Mouse (Mus musculus) c-Kit-negative CD71-positive TER-119-positive erythroid progenitor cells, embryonic 14.5 days (primary cell): Measurements from ENCODE around the gene Sgcg.
A peak's percentile ranks its signal among the peaks of the same experiment; 100 is the strongest.

Experiments
- DNase-seq: peaks from one replicate; pipeline ENCODE4 v3.0.0-alpha.2; 2013; ENCODE audit warnings: low read depth, low spot score

Gene Sgcg

DNA sequence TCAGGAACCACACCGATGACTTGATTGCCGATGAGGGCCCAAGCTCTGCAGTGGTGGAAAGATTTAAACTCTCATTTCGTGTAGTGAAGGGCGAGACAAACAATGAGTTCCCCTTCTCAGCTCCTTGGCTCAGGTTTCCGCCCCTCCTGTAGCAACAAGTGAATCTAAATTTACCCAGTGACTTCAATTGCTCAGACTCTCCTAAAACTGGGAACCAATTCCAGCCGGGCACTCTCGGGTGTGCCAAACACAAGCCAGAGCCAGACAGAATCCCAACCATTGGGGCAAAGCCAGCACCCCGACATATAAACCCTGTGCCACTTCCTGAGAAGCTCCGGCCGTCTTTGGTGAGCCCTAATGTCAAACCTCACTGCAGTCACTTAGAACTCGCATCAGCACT, at the start of gene Sgcg:
TSS of gene Sgcg (minus strand) at position 139 of the 400 bp plus-strand sequence.
- no peak for DNase-seq

DNA sequence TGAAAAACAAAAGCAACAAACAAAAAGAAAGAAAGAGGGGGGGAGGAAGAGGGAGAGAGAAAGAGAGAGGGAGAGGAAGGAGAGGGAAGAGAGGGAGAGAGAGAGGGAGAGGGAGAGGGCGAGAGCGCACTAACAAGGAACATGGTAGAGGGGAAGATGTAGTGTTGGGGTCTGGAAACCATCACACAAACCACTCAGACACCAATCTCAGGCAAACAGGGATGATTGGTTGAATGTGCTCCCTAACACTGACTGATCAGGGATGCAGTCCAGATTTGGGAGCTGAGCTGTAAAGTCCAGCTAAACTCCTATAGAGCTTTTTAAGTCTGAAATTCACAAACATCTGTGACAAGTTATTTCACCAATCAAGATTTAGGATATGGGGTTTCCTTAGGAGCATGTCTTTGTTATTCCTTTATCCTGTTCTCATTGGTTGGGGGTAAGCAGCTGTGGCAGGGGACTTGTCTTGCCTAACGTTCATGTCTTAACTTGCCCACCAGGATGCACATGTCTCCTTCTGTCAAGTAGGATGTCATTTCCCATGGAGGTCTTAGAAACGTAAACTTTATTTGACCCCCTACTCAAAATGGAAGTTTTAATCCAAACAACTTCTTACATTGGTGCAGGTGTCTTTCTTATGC, 45.8 kb upstream of the Sgcg start:
- no peak for DNase-seq

DNA sequence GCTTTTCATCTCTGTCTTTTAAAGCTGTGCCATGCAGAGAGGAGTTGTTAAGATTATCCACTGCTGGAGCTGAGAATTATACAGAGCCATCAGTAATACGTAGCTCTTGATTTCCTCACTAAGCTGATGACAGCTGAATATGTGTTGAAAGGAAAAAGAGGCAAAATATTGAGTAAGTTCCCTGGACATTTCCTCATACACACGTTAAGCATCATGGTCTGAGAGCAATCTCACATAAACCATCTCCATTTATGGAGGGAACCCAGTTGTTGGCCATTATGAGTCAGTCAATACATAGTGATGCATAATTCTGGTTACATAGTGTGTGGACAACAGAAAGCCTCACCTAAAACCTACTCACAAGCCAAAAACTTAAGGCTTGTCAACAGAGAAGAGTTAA, 44.1 kb upstream of the Sgcg start:
- no peak for DNase-seq

DNA sequence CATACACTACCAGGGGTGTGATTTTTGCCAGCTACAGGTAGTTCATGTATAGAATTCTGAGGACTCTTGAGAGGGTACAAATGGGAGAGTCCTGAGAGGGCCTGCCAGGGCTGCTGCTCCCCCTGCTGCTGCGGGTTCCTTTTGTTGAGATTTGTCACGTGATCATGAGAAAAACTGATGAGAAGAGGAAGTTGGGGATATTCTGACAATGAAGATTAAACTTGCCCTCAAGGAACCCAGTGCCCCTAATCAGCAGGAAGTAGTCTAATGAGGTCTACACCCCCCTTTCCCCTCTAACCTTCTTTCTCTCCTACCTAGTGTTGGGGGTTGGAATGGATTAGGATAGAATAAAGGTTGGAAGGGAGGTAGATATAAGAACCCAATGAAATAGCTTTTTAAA, 43.0 kb upstream of the Sgcg start:
- DNase-seq, result no peak

DNA sequence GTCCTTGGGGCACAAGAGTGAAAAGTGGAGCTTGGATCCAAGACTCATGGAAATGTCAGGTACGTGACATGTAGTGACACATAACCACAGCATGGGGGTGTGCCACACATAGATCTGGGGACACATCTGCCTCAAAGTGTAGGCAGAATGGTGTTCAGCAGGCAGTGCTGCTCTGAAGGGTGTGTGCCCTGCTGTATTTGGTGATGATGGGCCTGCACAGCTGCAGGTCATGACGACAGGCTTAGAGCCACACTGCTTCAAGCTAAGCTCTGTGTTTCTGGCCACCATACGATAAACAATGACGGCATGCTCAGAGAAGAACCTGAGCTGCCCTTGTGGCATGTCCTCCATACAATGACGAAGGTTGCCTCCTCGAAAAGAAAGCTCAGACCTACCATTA, 41.5 kb upstream of the Sgcg start:
- no peak for DNase-seq

DNA sequence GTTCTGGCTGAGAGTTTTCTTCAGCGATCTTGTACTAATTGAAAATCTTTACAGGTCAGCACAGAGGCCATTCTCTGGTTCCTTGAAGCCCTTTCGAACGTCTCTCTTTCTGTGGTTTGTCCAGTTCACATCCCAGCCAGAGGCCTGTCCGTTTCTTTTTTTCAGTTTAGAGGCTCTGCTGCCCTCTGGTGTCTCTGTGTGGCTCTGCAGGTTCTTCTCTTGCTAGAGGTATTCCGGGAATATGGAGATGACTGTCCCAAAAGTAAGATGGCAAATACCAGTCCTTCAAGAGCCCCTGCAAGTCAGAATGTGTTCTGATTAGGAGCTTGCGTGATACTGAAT, 36.4 kb upstream of the Sgcg start:
- no peak for DNase-seq

DNA sequence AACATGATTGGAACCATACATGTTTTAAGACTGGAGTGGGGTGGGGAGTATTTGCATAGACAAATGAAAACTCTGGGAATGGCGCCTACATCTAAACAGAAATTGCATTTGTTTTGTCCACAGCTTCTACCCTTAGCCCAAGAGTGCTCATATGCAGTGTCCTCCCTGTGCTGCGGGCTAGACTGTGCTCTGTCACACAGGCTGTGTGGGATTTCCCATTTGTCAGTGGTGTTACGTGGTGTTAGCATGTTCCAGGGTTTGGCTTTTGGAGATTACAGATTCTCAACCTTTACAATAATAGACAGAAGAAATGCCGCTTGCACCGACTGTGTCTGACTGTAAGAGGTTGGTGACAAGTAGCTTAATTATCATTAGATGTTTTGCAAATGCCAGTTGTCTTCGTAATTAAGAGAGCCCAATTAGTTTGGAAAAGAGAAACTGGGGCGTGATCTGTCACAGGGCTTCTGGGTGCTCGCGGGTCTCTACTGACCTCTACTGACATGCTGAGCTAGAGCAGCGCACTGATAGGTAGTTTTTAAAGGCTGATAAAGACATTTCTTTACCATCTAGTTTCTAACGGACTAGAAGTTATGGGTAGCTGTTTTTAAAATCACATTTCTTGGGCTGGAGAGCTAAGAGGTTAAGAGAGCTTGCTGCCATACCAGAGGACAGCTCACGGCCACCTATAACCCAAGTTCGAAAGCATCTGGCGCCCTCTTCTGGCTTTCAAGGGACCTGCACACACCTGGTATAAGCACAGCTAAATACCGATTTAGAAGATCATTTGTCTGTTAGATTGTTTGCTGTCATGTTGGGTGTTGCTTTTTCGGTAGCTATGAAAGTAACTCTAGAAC, 35.8 kb upstream of the Sgcg start:
- DNase-seq, result peak; percentile 31

DNA sequence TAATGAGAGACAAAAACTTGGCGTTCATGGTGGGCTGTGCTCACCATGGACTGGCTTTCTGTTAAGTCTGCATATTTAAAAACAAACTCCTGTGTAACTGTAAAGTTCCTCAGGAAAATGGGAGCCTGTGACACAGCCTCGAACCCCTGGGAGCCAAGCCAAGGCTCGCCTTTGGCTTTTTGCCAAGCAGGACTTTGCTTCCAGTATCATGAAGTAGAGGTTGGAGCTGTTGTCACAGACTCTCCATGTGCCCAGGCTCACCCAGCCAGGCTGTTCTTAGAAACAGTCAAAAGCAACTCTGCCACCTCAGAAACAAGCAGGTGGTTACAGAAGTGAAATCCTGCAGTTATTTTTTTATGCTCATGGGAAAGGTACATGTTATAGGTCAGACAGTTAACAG, 32.4 kb upstream of the Sgcg start:
- DNase-seq, result no peak

DNA sequence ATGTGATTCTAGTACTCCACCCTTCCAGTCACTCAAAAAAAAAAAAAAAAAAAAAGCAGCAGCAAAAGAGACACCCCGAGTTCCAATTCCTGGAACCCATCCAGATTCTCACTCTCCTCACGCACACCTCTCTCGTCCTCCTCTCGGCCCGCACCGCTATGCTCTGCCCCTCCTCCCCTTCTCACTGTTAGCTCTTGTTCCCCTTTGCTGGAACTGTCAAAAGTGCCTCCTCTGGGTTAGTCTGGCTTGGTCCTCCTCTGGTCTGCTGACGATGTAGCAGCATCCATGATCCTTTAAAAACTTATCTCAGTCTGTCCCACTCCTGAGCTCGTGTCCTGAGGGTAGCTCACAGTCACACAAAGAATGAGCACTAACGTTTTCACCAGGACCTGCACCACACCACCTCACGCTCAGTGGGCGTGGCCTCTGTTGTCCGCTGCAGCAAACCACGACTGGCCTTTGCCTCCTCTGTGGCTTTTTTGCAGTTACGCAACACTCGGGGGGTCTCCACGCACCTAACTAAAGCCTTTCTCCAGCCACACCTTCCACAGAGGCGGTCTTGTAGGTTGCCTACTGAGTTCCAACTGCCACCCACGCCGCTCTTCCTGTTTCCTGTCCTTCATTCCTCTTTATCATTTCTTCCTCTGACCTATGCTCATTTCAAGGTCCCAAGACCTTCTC, 30.5 kb upstream of the Sgcg start:
- no peak for DNase-seq

DNA sequence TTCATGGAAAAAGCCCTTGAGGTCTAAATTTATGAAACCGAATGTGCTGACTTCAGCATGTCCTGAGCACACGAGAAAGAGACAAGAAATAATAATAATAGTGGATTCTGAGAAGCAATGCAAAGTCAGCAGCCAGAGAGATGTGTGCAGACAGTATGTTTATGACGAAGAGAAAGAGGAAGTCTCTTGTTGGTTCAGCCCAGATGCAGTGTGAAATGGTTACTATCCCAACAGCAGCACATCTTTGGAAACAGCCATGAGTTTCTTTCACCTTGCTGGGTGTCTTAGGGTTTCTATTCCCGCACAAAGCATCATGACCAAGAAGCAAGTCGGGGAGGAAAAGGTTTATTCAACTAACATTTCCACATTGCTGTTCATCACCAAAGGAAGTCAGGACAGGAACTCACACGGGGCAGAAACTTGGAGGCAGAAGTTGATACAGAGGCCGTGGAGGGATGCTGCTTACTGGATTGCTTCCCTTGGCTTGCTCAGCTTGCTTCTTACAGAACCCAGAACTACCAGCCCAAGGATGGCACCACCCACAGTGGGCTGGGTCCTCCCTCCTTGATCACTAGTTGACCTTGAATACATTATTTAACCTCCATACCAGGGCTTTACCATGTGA, 20.5 kb upstream of the Sgcg start:
- no peak for DNase-seq

DNA sequence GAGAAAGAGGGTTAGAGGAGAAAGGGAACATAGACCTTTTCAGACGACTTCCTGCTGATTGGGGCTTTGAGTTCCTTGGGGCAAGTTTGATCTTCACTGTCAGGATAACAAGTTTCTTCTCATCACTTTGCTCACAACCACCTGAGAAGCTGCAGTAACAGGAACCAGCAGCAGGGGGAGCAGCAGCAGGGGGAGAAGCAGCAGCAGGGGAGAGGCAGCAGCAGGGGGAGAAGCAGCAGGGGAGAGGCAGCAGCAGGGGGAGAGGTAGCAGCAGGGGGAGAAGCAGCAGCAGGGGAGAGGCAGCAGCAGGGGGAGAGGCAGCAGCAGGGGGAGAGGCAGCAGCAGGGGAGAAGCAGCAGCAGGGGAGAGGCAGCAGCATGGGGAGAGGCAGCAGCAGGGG, 19.0 kb upstream of the Sgcg start:
- no peak for DNase-seq

DNA sequence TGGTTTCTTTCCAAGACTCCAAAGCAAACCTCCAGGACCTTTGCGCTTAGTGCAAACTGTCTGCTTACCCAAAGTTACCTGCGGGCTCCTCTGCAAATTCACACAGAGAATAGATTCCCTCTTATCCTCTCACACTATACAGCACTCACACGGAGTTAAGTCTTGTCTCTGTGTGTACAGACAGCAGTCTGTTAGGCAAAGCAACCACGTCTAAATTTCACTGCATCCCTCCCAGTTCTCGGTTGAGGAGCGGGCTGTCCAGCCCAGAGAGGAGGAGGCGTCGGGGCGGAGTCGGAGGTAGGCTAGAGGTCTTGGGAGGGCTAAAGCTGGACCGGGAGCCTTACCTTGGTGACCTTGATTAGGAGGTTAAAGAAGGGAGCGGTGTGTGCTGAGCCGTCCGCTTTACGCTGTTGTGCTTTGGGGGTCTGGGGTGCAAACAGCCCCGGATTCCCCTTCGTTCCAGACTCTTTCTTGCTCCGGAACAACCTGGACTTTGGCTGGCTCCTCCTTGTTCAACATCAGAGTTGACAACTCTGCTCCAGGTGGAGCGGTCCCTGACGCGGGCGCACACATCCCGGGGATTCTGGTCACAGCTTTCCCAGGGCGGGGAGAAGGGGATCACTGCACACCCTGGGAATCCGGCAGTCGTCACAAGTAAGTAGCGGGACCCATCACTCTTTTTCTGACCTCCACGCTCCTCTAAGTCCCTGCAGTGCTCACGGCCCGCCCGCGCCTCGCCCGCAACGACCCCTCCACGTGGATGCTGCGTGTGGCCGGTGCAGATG, 16.3 kb upstream of the Sgcg start:
- DNase-seq, result no peak

DNA sequence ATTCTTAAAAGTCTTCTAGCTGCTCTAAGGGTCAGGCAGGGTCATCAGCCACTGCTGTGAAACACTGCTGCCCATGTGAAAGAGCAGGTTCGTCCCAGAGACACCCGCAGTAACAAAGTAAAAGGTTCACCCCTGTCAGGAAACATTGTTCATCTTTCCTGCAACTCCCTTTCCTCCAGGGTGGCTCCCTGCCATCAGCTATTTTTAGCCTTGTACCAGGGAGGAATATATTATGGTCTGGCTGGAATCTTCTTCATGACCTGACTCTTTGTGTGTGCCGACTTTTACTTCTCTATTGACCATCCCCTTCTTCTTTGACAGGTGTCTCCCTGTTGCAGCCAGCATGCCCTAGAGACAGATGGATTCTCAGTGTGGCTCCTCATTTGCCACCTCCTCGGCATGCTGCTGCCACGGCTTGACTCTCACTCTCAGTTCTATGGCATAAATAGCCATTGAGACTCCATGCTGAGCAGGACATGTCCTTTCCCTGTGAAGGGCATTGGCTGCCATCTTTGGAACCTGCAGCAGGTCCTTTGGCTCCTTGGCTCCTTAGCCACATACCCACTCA, 9.7 kb upstream of the Sgcg start:
- DNase-seq, result no peak

DNA sequence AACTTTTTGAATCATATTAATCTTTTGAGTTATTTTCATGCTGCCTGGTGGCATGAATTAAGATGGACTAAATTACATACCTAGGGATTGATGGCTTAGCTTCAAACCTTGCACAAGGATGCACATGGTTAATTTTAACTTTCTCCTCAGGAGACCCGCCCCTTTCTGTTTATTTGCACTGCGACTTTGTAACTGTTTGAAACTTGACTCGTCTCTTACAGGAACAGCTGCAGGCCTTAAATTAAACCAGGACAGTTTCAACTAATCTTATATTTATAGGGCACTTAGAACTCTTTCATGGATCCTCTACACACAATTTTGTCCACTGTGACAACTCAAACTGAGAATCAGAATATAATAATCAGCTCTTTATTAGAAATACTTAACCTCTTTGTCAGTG, 794 bp upstream of the Sgcg start:
- DNase-seq, result no peak

DNA sequence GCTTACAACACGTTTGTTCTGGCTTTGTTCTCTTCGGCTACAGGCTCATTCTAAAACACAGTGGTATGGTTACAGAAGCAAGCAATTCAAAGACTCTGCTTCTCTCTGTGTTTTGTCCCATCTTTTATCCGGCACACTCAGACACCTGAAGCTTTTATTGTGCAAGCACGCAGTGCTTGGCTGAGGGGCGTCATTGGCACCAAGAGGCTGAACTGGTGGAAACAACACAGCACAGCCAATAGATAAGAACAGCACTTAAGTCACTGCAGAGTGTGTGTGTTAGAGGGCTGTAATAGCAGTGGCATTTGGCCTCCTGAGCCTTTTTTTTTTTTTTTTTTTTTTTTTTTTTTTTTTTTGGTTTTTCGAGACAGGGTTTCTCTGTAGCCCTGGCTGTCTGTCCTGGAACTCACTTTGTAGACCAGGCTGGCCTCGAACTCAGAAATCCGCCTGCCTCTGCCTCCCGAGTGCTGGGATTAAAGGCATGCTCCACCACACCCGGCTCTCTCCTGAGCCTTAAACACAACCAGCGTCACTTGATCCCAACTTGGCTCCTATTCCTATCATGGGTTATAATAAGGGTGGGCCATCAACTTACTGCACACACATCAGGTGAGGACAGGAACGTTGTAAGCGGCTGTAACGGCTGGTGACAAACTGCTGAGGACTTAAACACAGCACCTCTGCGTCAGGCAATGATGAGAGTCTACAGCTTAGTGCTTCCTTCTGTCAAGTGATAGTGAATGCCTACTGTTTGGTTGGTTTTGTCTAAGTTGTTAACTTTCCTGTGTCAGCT, 5.5 kb downstream of the Sgcg start:
- DNase-seq, result no peak

DNA sequence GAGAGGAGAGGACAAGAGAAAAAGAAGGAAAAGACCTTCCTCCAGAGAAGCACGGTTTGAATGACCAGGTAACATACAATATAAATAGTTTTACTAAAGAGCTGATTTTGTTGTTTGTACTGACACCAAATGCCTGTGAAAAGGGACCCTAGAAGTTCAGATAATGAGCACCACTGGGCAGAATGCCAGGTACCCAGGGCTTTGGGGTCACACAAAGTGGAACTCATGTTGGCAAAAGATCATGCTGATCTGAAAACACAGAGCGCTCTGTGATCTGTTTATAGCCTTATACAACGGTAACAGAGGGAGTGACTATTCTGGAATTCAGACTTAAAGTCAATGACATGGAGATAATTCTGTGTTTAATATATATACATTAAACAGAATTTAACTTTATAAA, 11.8 kb downstream of the Sgcg start:
- no peak for DNase-seq

DNA sequence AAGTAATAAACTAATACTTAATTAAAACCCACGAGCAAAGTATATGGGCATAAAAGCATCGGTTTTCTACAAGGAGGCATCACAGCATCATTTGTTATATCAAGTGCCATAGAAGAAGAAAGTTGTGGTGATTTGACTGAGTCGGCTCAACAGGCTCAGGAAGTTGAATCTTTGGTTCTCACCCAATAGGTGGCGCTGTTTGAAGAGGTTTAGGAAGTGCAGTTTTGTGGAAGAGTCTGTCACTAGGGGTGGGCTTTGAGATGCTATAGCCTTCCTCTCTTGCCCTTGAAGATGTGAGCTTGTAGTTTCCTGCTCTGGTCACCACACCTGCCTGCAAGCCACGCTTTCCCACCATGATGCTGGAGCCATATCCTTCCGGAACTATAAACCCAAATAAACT, 15.7 kb downstream of the Sgcg start:
- no peak for DNase-seq

DNA sequence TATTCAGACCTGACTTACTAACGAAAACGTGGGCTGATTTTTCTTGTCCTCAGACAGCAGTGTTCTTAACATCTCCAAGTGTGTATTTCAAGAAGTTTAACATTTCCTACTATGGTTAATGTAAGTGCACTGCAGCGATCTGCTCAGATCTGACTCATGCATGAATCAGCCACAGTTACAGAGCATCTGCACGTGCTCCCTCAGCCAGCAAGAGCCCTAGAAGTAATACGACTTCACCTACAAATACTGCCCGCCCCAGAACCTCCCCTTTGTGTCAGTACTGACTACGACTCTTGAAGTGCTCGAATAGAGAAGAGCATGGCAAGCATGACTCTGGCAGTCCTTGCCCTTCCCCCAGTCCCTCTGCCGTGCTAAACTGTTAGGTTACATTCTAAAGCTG, 19.5 kb downstream of the Sgcg start:
- DNase-seq, result no peak

DNA sequence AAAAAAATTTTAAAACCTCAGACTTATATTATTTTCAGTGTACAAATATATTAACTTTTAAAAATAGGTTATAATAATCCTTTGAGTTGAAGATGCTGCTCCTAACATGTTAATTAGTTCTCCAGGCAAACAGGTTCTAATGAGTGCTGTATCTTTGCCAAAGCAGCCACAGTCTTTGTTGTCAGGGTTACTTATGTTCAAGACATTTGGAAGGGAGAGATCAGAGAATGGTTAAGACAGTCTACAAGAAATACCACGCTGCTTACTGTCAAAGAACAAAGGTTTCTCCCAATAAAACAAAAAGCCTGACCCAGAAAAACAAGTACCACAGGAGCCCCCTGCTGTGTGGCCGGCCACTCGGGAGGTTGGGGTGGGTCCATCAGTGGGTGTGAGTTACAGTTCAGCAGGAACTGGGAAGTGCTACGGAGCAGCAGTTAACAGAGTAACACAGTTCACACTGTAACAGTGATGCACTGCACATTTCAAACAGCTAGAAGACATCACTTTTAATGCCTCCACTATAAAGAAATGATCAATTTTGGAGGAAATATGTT, 21.1 kb downstream of the Sgcg start:
- DNase-seq, result no peak

DNA sequence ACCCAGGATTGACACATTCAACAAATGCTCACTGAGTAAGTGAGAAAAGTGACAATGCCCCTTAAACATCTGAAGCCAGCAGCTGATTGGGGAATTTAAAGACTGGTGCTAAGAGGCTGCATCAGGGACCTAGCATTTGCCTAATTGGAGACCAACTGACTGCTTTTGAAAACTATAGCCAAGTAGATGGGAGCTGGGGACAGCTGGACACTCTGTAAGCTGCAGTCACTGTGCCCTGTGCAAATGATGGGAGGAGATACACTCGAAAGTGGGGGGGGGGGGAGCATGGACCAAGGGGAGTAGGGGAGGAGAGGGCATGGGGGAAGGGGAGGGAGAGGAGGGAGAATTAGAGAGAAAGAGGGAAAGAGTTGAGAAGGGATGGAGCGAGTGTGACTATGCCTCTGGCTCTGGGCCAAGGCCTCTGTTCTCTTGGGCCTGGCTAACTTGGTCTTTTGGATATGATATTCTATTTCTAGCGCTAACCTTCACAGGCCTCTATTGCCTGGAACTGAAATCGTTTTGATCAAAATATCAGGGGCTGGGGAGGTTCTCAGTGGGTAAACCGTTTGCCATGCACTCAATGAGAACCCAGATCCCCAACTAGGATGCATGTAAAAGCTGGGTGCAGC, 22.3 kb downstream of the Sgcg start:
- no peak for DNase-seq
